Mouse (Mus musculus): ENCODE data around the gene Litaf.

DNA sequence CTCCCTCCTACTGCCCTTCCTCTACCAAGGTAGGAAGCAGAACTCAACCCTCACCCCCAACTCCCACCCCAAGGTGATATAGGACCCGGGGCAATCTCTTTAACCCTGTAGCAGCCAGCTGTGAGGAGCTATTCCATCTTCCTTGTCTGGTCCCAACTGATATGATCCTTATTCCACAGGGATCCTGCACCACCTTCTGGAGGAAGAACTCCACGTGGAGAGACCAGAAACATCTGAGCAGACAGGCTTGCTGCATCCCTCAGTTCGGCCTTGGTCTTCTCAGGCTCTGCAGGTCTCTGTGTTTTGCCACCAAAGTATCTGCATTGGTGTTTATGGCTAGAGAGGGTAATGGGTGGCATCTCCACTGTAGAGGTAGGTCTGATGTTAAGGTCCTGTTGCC is 34.6 kb downstream of the Litaf start:
- no peak for TF ChIP-seq CTCF (IDR thresholded peaks at IDR 0.05; ENCODE audit: low read depth, low read length)
- TF ChIP-seq POLR2A (IDR thresholded peaks at IDR 0.05; ENCODE audit: borderline replicate concordance, low read depth, low read length), result no peak

Measured in bone marrow macrophage, adult 2 months (primary cell).